Mouse (Mus musculus): ENCODE measurements around the gene 1110032F04Rik.
"Not testable (repeated sequence)": the region's sequence is repeated elsewhere in the genome, so short reads cannot be mapped to it uniquely, and the experiment has no call there.

Gene 1110032F04Rik

GRCm38 (mm10) chr3:68869211-68869690, at the start of gene 1110032F04Rik:
1110032F04Rik (plus strand) TSS chr3:68869586.
- DNase-seq (ENCODE audit: low spot score in 2 of 2): peak; percentile 35 to 50

GRCm38 (mm10) chr3:68821406-68821805, 48.0 kb upstream of the 1110032F04Rik start:
- DNase-seq (ENCODE audit: low spot score in 2 of 2): no peak

GRCm38 (mm10) chr3:68821926-68822341, 47.5 kb upstream of the 1110032F04Rik start:
- DNase-seq (ENCODE audit: low spot score in 2 of 2): peak in 1 of 2 experiments; percentile 7

- DNase-seq (ENCODE audit: low spot score in 2 of 2): no peak
Observed at GRCm38 (mm10) chr3:68823876-68824764, 45.3 kb upstream of the 1110032F04Rik start.

- DNase-seq (ENCODE audit: low spot score in 2 of 2): no peak
Observed at GRCm38 (mm10) chr3:68824765-68825090, 44.7 kb upstream of the 1110032F04Rik start.

- no peak for DNase-seq (ENCODE audit: low spot score in 2 of 2)
Observed at GRCm38 (mm10) chr3:68825151-68825550, 44.2 kb upstream of the 1110032F04Rik start.

- DNase-seq (ENCODE audit: low spot score in 2 of 2): peak in 1 of 2 experiments; percentile 23
Observed at GRCm38 (mm10) chr3:68827671-68828070, 41.7 kb upstream of the 1110032F04Rik start.

GRCm38 (mm10) chr3:68829944-68830343, 39.4 kb upstream of the 1110032F04Rik start:
- DNase-seq (ENCODE audit: low spot score in 2 of 2): no peak

GRCm38 (mm10) chr3:68836857-68837499, 32.4 kb upstream of the 1110032F04Rik start:
- DNase-seq (ENCODE audit: low spot score in 2 of 2): no peak

GRCm38 (mm10) chr3:68840206-68840605, 29.2 kb upstream of the 1110032F04Rik start:
- no peak for DNase-seq (ENCODE audit: low spot score in 2 of 2)

- DNase-seq (ENCODE audit: low spot score in 2 of 2): no peak
Observed at GRCm38 (mm10) chr3:68844025-68844424, 25.4 kb upstream of the 1110032F04Rik start.

- no peak for DNase-seq (ENCODE audit: low spot score in 2 of 2)
Observed at GRCm38 (mm10) chr3:68848323-68848722, 21.1 kb upstream of the 1110032F04Rik start.

GRCm38 (mm10) chr3:68852414-68852813, 17.0 kb upstream of the 1110032F04Rik start:
- no peak for DNase-seq (ENCODE audit: low spot score in 2 of 2)

GRCm38 (mm10) chr3:68869691-68870567, 543 bp downstream of the 1110032F04Rik start:
- DNase-seq (ENCODE audit: low spot score in 2 of 2): peak; percentile 16 to 18

GRCm38 (mm10) chr3:68870568-68870950, 1.2 kb downstream of the 1110032F04Rik start:
- no peak for DNase-seq (ENCODE audit: low spot score in 2 of 2)

GRCm38 (mm10) chr3:68874079-68874478, 4.7 kb downstream of the 1110032F04Rik start:
- DNase-seq (ENCODE audit: low spot score in 2 of 2): no peak

GRCm38 (mm10) chr3:68886845-68887244, 17.5 kb downstream of the 1110032F04Rik start:
- DNase-seq (ENCODE audit: low spot score in 2 of 2): no peak

- no peak for DNase-seq (ENCODE audit: low spot score in 2 of 2)
Observed at GRCm38 (mm10) chr3:68895426-68895825, 26.0 kb downstream of the 1110032F04Rik start.

GRCm38 (mm10) chr3:68897154-68897553, 27.8 kb downstream of the 1110032F04Rik start:
- no peak for DNase-seq (ENCODE audit: low spot score in 2 of 2)

- DNase-seq (ENCODE audit: low spot score in 2 of 2): not testable (repeated sequence)
Observed at GRCm38 (mm10) chr3:68902636-68903035, 33.2 kb downstream of the 1110032F04Rik start.

GRCm38 (mm10) chr3:68904902-68905778, 35.8 kb downstream of the 1110032F04Rik start:
- DNase-seq (ENCODE audit: low spot score in 2 of 2): no peak

Measured in right cerebral cortex, postnatal 36 days (tissue).